Mouse (Mus musculus) forebrain, embryonic 15.5 days (tissue): ENCODE results near the gene Calhm1. TPM values are rescaled to one million over a fixed set of nuclear protein-coding genes. Genes with fewer than 3 reads are reported as not detected.

Source experiments
- ATAC-seq: fragments of 200-750 bp; cut with Nextera tagmentation; replicated peaks from 2 replicates; pipeline ENCODE4 v1.8.0; 2017; ENCODE audit warnings: mild to moderate bottlenecking, moderate TSS enrichment, moderate library complexity
- H3K27ac ChIP-seq: fragments of 300-500 bp; sonication (generic); replicated peaks from 2 replicates; pipeline ENCODE4 v1.5.1; 2015; ENCODE audit warnings: mild to moderate bottlenecking, inconsistent platforms
- H3K27me3 ChIP-seq: fragments of 300-500 bp; sonication (generic); 2 replicates; pipeline ENCODE4 v1.6.1; 2015; ENCODE audit warnings: inconsistent platforms
- H3K36me3 ChIP-seq: fragments of 300-500 bp; sonication (generic); 2 replicates; pipeline ENCODE4 v1.6.1; 2015; ENCODE audit warnings: mild to moderate bottlenecking, inconsistent platforms
- H3K4me1 ChIP-seq: fragments of 300-500 bp; sonication (generic); 2 replicates; pipeline ENCODE4 v1.6.1; 2015; ENCODE audit warnings: inconsistent platforms
- H3K4me2 ChIP-seq: fragments of 300-500 bp; sonication (generic); replicated peaks from 2 replicates; pipeline ENCODE4 v1.6.1; 2015; ENCODE audit warnings: mild to moderate bottlenecking, inconsistent platforms
- H3K4me3 ChIP-seq: fragments of 300-500 bp; sonication (generic); 2 replicates; pipeline ENCODE4 v1.5.1; 2015; ENCODE audit warnings: mild to moderate bottlenecking, inconsistent platforms
- H3K9ac ChIP-seq: fragments of 300-500 bp; sonication (generic); replicated peaks from 2 replicates; pipeline ENCODE4 v1.6.1; 2015; ENCODE audit warnings: mild to moderate bottlenecking, inconsistent platforms
- H3K9me3 ChIP-seq: fragments of 300-500 bp; sonication (generic); 2 replicates; pipeline ENCODE4 v1.6.1; 2016; ENCODE audit warnings: inconsistent platforms
- WGBS: fragments of 180-500 bp; shearing (Covaris S2); methylation state at CpG from one replicate; pipeline ENCODE4 v1.1.7; 2015; ENCODE audit warnings: mixed read lengths; 5-methylcytosine and 5-hydroxymethylcytosine counted together
- polyA plus RNA-seq: library from polyadenylated mRNA; unstranded; fragments of >200 nt; fragmentation: Nextera tagmentation; extraction: Ambion mirVana; gene quantifications from 2 replicates; pipeline ENCODE4 v1.2.1, GENCODE M21; 2015

The Calhm1 gene
- polyA plus RNA-seq, result not detected in 2 replicates

DNA sequence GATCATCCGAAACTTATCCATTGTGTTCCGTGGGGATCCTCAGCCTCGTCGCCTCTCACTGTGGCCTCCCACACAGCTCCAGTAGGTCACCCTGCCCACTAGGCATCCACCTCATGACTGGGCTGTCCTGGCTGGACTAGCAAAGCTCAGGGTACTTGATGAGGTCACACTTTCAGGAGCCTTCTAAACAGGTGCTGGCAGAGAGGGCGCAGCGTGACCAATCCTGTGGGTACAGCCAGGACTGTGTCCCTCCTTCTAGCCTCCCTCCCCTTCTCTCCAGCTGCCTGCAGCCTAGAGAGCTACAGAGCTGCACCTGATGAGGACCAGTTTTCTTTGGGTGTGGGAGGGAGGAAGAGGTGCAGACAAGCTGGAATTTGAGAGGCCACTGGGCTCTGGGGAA is at the start of gene Calhm1:
Calhm1 (minus strand) TSS at position 101 of the 400 bp plus-strand sequence.
- no peak for ATAC-seq
- Histone ChIP-seq H3K9ac (no peak within 1 kb of the TSS), H3K36me3 (no peaks in the 10 kb centered on the region), H3K4me1 (no peaks in the 10 kb centered on the region), H3K9me3 (no peaks in the 10 kb centered on the region), H3K27me3 (no peaks in the 10 kb centered on the region), H3K4me2 (no peak within 1 kb of the TSS), H3K27ac (no peak within 1 kb of the TSS), H3K4me3 (no peak within 1 kb of the TSS)
- WGBS, result 94% methylated on average over 6 of the region's 6 CpGs

GRCm38 (mm10) chr19:47192158-47192557 is 48.1 kb upstream of the Calhm1 start:
- WGBS, result 85% methylated on average over 5 of the region's 5 CpGs
- H3K9ac ChIP-seq, result no peak overlapping the region
- H3K4me3 ChIP-seq, result no peak overlapping the region
- no peaks in the 10 kb centered on the region for H3K9me3 ChIP-seq
- no peaks in the 10 kb centered on the region for H3K36me3 ChIP-seq
- H3K27me3 ChIP-seq, result no peaks in the 10 kb centered on the region
- ATAC-seq, result no peak
- H3K4me2 ChIP-seq, result no peak overlapping the region
- H3K4me1 ChIP-seq, result peaks cover 18% of the 10 kb centered on the region
- H3K27ac ChIP-seq, result no peak overlapping the region

DNA sequence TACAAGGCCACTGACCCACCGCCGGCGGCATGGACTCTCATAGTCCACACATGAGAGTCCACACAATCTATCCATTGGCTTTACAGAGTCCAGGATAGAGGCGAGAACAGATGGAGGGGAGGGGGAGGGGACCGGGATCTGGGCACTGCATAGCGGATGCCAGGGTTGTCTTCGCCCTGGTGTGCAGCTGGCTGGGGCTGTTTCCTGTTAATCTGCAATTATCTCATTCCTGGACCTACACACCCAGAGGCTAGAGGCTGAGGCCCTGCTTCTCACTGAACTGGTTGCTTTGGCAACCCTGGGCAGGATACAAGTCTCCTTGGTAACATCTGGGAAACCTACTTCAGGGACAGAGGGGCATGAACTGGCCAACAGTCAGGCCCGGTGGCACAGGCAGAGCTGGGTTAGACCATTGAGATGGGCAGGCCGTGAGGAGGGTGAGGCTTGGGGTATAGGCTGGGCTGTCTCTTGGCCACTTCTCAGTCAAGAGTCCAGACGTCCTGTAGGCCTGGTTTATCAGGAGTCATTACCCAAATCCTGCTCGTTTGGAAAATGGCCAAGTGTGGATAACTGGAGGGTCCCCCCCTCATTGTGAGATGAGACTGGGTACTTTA is 44.6 kb upstream of the Calhm1 start:
- Histone ChIP-seq H3K4me1 (peaks cover 18% of the 10 kb centered on the region), H3K4me3 (no peak overlapping the region), H3K27me3 (no peaks in the 10 kb centered on the region), H3K36me3 (no peaks in the 10 kb centered on the region), H3K9me3 (no peaks in the 10 kb centered on the region), H3K9ac (no peak overlapping the region), H3K4me2 (no peak overlapping the region), H3K27ac (peak overlapping the region; percentile 23; the same call in 1 of the 2 replicates)
- 53% methylated on average over 11 of the region's 11 CpGs for WGBS
- peak; percentile 67 for ATAC-seq

DNA sequence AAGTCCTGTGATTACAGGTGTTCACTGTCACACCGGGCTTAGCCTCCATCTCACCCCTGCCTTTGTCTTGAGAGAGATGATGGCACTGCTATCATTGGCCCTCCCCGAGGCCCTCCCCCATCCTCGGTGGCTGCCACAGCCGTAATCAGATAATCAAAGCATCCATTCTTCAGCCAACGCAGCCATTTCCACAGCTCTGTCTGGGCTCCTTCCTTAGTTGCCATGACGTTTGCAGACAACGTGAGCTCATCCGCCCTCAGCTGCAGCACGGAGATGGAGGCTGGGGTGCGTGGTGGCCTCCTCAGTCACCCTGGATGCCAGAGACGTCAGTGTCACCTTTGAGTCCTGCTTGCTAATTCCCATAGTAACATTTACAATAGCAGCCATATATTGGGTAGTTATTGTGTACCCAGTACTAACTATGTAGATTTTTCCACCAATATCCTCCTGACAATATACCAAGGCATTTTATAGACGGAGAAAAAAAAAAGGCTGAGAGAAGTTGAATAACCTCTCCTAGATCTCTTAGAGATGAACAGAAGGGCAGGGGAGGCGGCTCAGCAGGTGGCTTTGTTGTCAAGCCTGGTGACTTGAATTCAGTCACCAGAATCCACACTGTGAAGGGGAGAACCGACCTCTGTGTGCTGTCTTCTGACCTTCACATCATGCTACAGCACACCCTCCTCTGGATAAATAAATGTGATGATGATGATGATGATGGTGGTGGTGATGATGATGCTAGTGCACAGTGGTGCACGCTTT is 42.6 kb upstream of the Calhm1 start:
- Histone ChIP-seq H3K36me3 (no peaks in the 10 kb centered on the region), H3K9ac (no peak overlapping the region), H3K9me3 (no peaks in the 10 kb centered on the region), H3K4me3 (no peak overlapping the region), H3K27ac (no peak overlapping the region), H3K27me3 (no peaks in the 10 kb centered on the region; the same call in 1 of the 2 replicates), H3K4me2 (no peak overlapping the region), H3K4me1 (peaks cover 10% of the 10 kb centered on the region)
- whole genome bisulfite sequencing, result 46% methylated on average over 15 of the region's 15 CpGs
- no peak for ATAC-seq

DNA sequence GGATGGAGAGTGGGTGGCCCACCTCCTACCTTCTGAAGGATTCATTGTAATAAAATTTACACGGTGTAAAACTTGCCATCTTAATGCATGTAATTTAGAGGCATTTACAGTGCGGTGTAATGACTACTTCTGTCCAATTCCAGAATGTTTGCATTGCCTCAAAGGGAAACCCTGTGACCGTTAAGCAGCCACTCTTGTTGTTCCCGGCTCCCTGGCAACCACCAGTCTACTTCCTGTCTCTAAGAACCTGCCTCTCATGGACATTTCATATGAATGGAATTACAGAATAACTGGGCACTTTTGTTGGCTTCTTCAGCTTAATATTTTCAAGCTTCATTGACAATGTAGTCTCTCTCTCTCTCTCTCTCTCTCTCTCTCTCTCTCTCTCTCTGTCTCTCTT is 40.7 kb upstream of the Calhm1 start:
- ATAC-seq, result no peak
- Histone ChIP-seq H3K4me3 (no peak overlapping the region), H3K9ac (no peak overlapping the region), H3K4me1 (peaks cover 16% of the 10 kb centered on the region), H3K27me3 (peaks cover 13% of the 10 kb centered on the region), H3K9me3 (no peaks in the 10 kb centered on the region), H3K36me3 (no peaks in the 10 kb centered on the region), H3K4me2 (no peak overlapping the region), H3K27ac (no peak overlapping the region)
- 50% methylated on average over 4 of the region's 4 CpGs for WGBS

- H3K36me3 ChIP-seq, result no peaks in the 10 kb centered on the region
- peaks cover 16% of the 10 kb centered on the region for H3K27me3 ChIP-seq
- no peaks in the 10 kb centered on the region for H3K9me3 ChIP-seq
- no peak for ATAC-seq
- no peak overlapping the region for H3K4me2 ChIP-seq
- peaks cover 21% of the 10 kb centered on the region for H3K4me1 ChIP-seq
- 81% methylated on average over 8 of the region's 8 CpGs for WGBS
- H3K9ac ChIP-seq, result no peak overlapping the region
- H3K4me3 ChIP-seq, result no peak overlapping the region
- no peak overlapping the region for H3K27ac ChIP-seq
Measured at GRCm38 (mm10) chr19:47184221-47184620, 40.2 kb upstream of the Calhm1 start.

DNA sequence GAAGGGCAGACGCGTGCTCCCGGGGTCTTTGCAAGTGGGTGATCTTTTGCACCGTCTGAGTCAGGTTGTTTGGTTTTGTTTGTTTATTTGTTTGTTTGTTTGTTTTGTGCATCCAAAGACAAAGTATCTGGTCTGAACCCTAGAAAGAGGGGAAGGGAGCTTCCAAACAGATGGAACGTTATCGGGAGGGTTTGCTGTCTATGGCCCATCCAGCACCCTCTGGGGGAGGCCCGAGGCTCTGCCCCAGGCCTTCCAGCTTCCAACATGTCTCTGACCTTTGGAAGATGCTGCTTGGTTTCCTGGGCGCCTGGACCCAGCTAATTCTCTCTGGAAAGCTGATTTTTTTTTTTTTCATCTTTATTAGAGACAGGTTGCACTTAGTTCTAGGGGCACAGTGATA is 36.0 kb upstream of the Calhm1 start:
- Histone ChIP-seq H3K9me3 (no peaks in the 10 kb centered on the region), H3K4me2 (peak overlapping the region; percentile 73), H3K4me3 (peak overlapping the region; percentile 61), H3K36me3 (no peaks in the 10 kb centered on the region), H3K4me1 (peaks cover 18% of the 10 kb centered on the region), H3K27ac (no peak overlapping the region), H3K27me3 (peaks cover 26% of the 10 kb centered on the region), H3K9ac (peak overlapping the region; percentile 62)
- no peak for ATAC-seq
- 13% methylated on average over 8 of the region's 8 CpGs for WGBS

GRCm38 (mm10) chr19:47179272-47179809 is 35.3 kb upstream of the Calhm1 start:
- H3K9me3 ChIP-seq, result no peaks in the 10 kb centered on the region
- no peaks in the 10 kb centered on the region for H3K36me3 ChIP-seq
- peak overlapping the region; percentile 62 for H3K9ac ChIP-seq
- H3K4me2 ChIP-seq, result peak overlapping the region; percentile 73
- H3K4me3 ChIP-seq, result peak overlapping the region; percentile 61
- under 1% methylated on average over 41 of the region's 42 CpGs for WGBS
- peak overlapping the region; percentile 64 for H3K27ac ChIP-seq
- peaks cover 26% of the 10 kb centered on the region for H3K27me3 ChIP-seq
- peak; percentile 63 for ATAC-seq
- H3K4me1 ChIP-seq, result peaks cover 18% of the 10 kb centered on the region

DNA sequence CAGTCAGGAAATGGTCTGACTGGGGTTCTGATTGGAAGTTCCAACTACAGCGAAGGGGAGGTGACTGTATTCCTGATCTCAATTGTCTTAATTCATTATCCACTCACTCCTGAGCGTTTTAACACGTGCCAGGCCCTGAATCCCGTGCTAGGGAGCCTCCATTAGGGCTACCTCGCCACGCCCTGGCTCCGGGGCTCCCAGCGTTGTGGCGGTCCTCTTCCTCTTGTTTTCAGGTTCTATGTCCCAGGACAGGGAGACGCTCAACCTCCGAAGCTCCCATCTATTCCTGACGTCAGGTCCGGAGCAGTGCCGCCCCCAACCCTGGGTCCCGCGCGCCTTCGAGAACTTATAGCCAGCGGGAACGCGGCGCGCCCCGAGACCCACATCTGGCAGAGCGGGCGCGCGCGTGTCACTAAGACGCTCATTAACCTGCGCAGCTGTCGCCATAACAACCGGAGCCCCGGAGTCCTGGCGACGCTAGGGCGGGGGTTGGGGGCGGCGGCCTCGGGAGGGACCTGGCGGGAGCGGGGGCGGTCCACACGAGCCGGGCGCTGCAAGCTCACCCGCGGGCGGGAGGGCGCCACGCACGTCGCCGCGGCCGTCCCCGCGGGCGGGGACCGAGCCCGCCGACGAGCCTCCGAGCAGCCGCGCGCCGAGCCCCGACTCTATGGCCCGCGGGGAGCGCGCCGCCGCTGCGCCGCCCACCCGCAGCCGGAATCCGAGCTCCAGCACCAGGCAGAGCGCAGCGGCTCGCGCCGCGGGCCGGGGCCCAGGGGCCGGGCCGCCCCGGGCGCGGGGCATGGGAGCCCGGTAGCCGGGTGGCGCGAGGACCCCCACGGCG is 34.6 kb upstream of the Calhm1 start, which contains the start of gene Neurl1a:
Neurl1a (plus strand) TSS at position 390 of the 841 bp plus-strand sequence.
- peaks cover 18% of the 10 kb centered on the region for H3K4me1 ChIP-seq
- peaks cover 26% of the 10 kb centered on the region for H3K27me3 ChIP-seq
- peak; percentile 76 for ATAC-seq
- peak within 1 kb of the TSS; percentile 64 for H3K27ac ChIP-seq
- WGBS, result under 1% methylated on average over 98 of the region's 98 CpGs
- peak within 1 kb of the TSS; percentile 62 for H3K9ac ChIP-seq
- H3K9me3 ChIP-seq, result no peaks in the 10 kb centered on the region
- peak within 1 kb of the TSS; percentile 73 for H3K4me2 ChIP-seq
- no peaks in the 10 kb centered on the region for H3K36me3 ChIP-seq
- H3K4me3 ChIP-seq, result peak within 1 kb of the TSS; percentile 61

GRCm38 (mm10) chr19:47178001-47178400 is 33.9 kb upstream of the Calhm1 start:
- Histone ChIP-seq H3K4me1 (peaks cover 18% of the 10 kb centered on the region), H3K9me3 (no peaks in the 10 kb centered on the region), H3K27me3 (peaks cover 26% of the 10 kb centered on the region), H3K9ac (no peak overlapping the region), H3K27ac (peak overlapping the region; percentile 64; the same call in 1 of the 2 replicates), H3K4me2 (peak overlapping the region; percentile 73), H3K36me3 (no peaks in the 10 kb centered on the region), H3K4me3 (peak overlapping the region; percentile 61)
- 22% methylated on average over 10 of the region's 10 CpGs for WGBS
- ATAC-seq, result 0 out of 2 replicates have a peak, but pooled peaks have one; percentile 38

- Histone ChIP-seq H3K27me3 (peaks cover 26% of the 10 kb centered on the region), H3K4me2 (no peak overlapping the region), H3K4me3 (no peak overlapping the region), H3K27ac (no peak overlapping the region), H3K9me3 (no peaks in the 10 kb centered on the region), H3K9ac (no peak overlapping the region), H3K36me3 (no peaks in the 10 kb centered on the region), H3K4me1 (peaks cover 18% of the 10 kb centered on the region)
- 69% methylated on average over 2 of the region's 2 CpGs for WGBS
- no peak for ATAC-seq
Measured at GRCm38 (mm10) chr19:47176916-47177505, 33.0 kb upstream of the Calhm1 start.
